Mouse (Mus musculus) adrenal gland, postnatal 10 days (tissue): Measurements from ENCODE around the gene Ctf1. TPM values are rescaled to one million over a fixed set of nuclear protein-coding genes. Genes with fewer than 3 reads are reported as not detected.
A peak's percentile ranks its signal among the peaks of the same experiment; 100 is the strongest.
"Not testable (repeated sequence)": the region's sequence is repeated elsewhere in the genome, so short reads cannot be mapped to it uniquely, and the experiment has no call there.

Source experiments
- DNase-seq: peaks from one replicate; pipeline ENCODE4 v3.0.0; 2021; ENCODE audit warnings: mixed read lengths
- total RNA-seq, 2 experiments: library from RNA; stranded (reverse); gene quantifications; 2 replicates each; pipeline ENCODE4 v1.2.3; 2021

The Ctf1 gene
- total RNA-seq, 2 experiments from 2014 or later = 6.3 to 6.8 TPM

GRCm38 (mm10) chr7:127730170-127730569, 17.6 kb downstream of the Ctf1 start:
- no peak for DNase-seq

DNA sequence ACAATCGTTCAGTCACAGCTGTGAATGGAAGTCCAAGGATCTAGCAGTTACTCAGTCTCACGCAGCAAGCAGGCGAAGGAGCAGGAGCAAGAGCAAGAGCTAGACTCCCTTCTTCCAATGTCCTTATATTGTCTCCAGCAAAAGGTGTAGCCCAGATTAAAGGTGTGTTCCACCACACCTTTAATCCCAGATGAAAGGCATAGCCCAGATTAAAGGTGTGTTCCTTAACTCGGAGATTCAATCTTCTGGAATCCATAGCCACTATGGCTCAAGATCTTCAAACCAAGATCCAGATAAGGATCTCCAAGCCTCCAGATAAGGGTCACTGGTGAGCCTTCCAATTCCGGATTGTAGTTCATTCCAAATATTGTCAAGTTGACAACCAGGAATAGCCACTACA, 19.5 kb downstream of the Ctf1 start, which contains the start of gene Ctf2:
Gene Ctf2 (minus strand): TSS at position 101 of the 400 bp plus-strand sequence.
- DNase-seq = not testable (repeated sequence)

- DNase-seq = peak; percentile 86
Observed at GRCm38 (mm10) chr7:127744366-127745045, 32.0 kb downstream of the Ctf1 start, which contains the start of gene Fbxl19. Gene Fbxl19, plus strand, starts transcription at chr7:127744543.

GRCm38 (mm10) chr7:127745251-127745651, 32.7 kb downstream of the Ctf1 start:
- peak; percentile 91 for DNase-seq

DNA sequence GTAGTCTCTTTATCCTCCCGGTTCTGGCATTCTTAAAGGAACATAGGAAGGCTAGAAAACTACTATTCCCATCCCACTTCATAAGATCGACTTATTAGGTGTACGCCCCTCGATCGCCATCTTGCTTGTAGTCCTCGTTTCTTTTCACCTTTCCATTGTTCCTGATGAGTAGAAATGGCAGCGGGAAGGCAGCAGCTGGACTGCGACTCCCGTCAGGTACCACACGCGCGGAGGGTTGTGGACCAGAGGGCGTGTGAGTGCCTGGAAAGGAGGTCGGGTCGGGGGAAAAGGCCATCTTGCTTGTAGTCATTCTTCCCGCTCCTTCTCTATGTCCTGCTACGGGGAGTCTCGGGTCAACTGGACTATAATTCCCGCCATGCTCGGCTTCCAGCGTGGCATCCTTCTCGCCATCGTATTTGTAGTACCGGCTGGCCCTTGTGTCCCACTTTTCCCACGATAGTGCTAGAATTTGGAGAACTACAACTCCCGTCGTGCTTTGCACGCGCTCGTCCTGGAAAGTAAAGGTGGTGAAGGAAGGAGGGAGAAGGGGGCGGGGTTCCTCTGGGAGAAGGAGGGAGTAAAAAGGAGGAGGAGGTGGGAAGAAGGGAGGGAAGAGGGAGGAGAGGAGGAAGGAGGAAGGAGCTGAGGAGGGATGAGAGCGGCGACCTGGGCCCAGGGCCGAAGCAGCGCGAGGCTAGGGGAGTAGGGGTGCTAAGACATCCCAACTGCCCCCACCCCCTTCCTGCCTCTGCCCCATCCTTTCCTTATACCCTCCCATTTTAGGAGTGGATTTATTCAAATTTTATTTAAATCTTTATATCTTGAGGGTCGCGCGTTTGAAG, 33.3 kb downstream of the Ctf1 start:
- peak; percentile 94 for DNase-seq

- DNase-seq = peak; percentile 53
Observed at GRCm38 (mm10) chr7:127746494-127747491, 34.3 kb downstream of the Ctf1 start.

DNA sequence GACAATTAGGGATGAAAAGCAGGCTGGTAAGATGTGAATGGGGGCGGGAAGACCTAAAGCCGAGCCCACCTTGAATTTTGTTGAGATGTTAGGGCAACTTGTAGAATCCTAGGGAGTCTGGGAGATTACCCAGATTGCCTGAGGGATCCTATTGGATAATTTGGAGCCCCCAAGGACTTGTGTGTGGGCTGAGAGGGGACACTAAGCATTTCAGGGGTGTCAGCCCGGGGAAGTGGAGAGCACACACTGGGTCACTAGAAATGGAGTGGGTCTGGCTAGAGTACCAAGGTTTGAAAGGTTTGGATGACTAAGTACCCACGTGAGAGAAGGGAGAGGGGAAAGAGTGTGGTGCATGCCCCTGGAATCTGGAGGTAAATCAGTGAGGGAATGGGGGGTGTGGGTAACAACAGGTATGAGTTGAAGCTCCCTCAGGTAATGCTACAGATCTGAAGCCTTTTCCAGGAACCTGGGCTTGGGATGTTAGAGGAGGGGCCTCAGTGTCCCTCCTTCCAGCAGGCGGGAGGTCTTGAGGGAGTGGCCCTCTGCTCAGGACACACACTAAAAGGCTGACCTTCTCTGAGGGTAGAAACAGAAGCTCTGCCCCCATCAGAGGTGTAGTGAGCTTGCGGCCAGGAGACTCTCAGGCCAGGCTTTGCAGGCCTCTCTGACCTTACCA, 35.2 kb downstream of the Ctf1 start:
- DNase-seq = no peak

GRCm38 (mm10) chr7:127748235-127748560, 35.7 kb downstream of the Ctf1 start:
- DNase-seq = no peak

DNA sequence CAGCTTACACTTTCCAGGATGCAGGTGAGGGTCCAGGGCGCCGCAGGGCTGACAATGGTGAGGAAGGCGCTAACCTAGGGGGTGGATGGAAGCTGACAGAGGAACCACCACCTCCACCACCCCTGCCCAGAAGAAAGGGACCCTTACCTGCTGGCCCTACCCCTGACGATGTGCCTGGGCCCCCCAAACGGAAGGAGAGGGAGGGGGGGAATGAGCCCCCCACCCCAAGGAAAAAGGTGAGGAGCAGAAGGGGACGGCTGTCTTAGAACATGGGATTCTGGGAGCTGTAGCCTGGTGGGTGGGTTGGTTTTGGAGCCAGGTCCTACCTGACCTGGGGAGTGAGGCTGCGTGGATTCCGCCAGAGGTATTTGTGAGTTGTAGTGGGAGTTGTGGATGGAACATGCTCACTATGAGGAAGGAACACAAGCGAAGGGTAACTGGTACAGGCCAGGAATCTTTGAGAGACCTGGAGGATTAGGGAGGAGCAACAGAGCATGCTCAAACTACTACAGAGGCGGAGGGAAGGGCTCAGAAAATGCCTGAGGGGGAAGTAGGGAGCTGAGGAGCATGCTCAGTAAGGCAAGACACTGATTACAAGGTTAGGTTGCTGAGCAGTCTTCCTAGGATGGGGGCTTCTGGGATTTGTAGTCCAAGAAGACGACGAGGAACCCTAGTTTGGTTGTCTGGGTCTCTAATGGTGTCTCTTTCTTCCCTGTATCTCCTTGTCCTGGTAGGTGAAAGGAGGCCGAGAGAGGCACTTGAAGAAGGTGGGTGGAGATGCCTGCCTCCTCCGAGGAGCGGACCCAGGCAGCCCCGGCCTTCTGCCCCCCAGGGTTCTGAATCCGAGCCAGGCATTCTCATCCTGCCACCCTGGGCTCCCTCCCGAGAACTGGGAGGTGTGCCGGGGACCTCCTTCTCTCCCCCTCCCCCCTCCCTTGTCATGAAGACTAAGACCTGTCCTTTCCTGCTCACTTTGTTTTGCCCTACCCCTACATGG, 37.9 kb downstream of the Ctf1 start:
- no peak for DNase-seq

DNA sequence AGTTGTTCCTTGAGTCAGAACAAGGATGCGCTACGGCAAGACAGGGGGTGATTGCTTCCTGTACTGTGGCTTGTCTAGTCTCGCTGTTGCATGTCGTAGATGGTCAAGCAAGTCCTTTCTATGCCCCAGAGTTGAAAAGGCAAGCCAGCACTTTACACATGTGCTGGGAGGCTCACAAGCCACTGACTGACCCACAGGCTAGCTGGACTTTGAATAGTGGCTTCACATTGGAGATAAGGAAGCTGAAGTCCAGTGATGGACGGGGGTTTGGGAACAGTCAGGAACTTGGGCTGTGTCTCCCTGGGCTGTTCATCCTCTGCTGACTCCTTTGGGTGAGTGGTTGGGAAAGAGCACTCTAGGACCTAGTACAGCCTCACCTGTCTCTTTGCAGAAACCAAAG, 39.1 kb downstream of the Ctf1 start:
- no peak for DNase-seq

DNA sequence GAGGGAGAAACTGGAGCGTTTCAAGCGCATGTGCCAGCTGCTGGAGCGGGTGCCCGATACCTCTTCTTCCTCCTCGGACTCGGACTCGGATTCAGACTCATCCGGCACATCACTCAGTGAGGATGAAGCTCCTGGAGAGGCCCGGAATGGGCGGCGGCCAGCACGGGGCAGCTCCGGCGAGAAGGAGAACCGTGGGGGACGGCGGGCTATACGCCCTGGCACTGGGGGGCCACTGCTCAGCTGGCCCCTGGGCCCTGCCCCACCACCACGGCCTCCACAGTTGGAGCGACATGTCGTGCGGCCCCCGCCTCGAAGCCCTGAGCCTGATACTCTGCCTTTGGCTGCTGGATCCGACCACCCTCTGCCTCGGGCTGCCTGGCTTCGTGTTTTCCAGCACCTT, 39.5 kb downstream of the Ctf1 start:
- DNase-seq = no peak

- no peak for DNase-seq
Observed at GRCm38 (mm10) chr7:127753158-127753557, 40.6 kb downstream of the Ctf1 start.

DNA sequence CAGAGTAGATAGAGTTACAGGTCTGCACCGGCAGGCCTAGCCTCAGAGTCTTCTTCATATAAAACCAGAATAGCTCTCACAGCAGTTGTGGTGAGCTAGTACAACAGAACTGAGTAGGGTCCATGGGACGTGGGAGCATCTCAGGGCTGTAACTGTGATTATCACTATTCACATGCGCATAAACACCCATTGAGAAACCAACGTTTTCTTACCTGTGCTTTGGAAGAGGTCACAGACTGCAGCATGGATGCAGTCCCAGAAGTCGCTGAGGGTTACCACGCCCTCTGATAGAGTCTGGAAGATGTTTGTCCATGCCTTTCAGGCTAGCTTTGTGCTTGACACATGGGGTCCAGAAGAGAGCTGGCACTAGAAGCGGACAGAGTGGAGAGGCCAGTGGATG, 41.2 kb downstream of the Ctf1 start:
- DNase-seq = no peak

DNA sequence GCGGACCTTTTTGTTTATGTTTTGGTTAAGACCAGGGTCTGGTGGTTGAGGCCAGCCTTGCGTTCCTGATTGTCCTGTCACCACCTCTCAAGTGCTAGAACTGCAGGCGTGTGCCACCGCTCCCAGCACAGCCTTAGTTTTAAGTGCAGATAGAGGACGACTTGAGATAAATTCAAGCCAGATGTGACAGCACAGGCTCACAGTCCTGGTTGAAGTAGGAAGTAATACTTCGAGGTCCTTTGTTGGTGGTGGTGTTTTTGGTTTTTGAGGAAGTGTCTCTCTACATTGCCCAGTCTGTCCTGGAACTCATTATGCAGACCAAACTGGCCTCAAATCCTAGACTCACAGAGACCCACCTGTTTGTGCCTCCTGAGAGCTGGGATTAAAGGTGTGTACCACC, 47.2 kb downstream of the Ctf1 start:
- DNase-seq = no peak

DNA sequence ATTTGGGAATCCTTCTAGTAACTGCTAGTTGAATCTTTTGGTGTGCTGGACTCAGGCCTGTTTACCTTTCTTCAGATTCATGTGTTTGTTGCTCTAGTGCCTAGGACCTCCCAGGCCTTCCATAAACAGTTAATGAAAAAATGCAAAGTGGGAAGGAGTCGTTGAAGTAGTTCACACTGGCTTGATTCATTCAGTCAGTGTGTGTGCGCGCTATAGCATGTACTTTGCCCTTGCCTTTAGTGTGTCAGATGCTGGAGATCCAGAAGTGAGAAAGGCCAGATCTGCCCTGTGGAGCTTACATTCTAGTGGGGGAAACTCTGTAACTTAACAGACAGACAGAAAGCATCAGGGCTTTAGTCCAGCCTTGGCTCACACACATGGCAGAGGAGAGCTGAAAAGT, 47.9 kb downstream of the Ctf1 start:
- no peak for DNase-seq

DNA sequence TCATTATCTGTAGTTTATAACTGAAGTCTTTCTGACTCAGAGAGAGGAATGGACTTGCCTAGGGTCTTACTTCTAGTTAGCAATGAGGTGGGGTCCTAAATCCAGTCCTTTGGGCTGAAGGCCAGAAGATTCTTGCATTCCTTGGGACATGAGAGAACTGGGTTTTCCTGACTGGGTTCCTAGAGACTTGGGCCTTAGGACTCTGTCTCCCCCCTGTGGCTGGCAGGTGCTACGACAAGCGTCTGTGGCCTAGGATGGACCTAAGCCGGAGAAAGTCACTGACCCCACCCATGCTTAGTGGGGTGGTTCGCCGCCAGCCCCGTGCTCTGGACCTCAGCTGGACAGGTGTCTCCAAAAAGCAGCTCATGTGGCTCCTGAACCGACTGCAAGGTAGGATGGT, 48.5 kb downstream of the Ctf1 start:
- peak; percentile 84 for DNase-seq

- DNase-seq = no peak
Observed at GRCm38 (mm10) chr7:127763642-127764041, 51.1 kb downstream of the Ctf1 start.

DNA sequence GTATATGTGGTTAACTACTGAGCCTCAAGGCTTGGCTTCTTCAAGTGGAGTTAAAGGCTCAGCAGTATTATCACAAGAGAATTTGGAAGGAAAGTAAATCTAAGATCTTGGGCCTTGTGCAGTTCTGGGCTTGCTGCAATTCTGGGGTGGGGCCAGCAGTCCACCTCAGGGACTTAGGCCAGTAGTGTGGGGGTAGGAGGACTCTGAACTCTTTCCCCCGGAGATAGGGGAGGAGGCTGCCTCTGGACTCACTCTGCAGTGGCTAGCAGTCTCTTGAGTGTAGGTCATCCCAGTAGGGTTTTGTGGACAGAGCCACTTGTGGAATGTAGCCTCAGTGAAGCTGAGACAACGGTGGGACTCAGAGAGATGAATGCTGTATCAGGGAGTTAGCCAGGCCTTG, 53.2 kb downstream of the Ctf1 start:
- peak; percentile 49 for DNase-seq

- peak; percentile 16 for DNase-seq
Observed at GRCm38 (mm10) chr7:127766851-127767609, 54.5 kb downstream of the Ctf1 start.
